Mouse (Mus musculus) liver, embryonic 14.5 days (tissue): ENCODE results near the gene Syn2. TPM values are rescaled to one million over a fixed set of nuclear protein-coding genes. Genes with fewer than 3 reads are reported as not detected.

ENCODE experiments used
- ATAC-seq: fragments of 200-750 bp; cut with Nextera tagmentation; 2 replicates; pipeline ENCODE4 v1.8.0; 2017; ENCODE audit warnings: moderate number of reproducible peaks, mild to moderate bottlenecking, moderate library complexity; ENCODE audit not compliant: insufficient read depth
- DNase-seq, 3 experiments: peaks; one replicate each; pipeline ENCODE4 v3.0.0-alpha.2; 2012 to 2013; ENCODE audit warnings: low read depth in 3 of 3, low spot score in 3 of 3
- H3K27ac ChIP-seq: fragments of 300-500 bp; sonication (generic); 2 replicates; pipeline ENCODE4 v1.5.1; 2014; ENCODE audit warnings: moderate library complexity, mild to moderate bottlenecking, control low read depth, inconsistent platforms
- H3K27me3 ChIP-seq: fragments of 300-500 bp; sonication (generic); 2 replicates; pipeline ENCODE4 v1.6.1; 2014; ENCODE audit warnings: mild to moderate bottlenecking, low read length, moderate library complexity; ENCODE audit not compliant: control insufficient read depth, insufficient read depth
- H3K36me3 ChIP-seq: fragments of 300-500 bp; sonication (generic); replicated peaks from 2 replicates; pipeline ENCODE4 v1.6.1; 2014; ENCODE audit warnings: low read depth; ENCODE audit not compliant: control insufficient read depth, insufficient read depth
- H3K4me1 ChIP-seq, 2 experiments: fragments of 200-500 bp in 1 of 2; fragments of 300-500 bp in 1 of 2; sonication (generic) in 1 of 2; replicated peaks; 2 replicates each; pipeline ENCODE4 v1.6.1; 2012 to 2014; ENCODE audit warnings: antibody characterized with exemption in 1 of 2, inconsistent platforms in 1 of 2, low read length in 1 of 2; ENCODE audit not compliant: control insufficient read depth in 2 of 2, insufficient read depth in 2 of 2
- H3K4me2 ChIP-seq: fragments of 300-500 bp; sonication (generic); 2 replicates; pipeline ENCODE4 v1.6.1; 2014; ENCODE audit warnings: low read depth, mild to moderate bottlenecking, control low read depth, moderate library complexity
- H3K4me3 ChIP-seq, 2 experiments: fragments of 200-500 bp in 1 of 2; fragments of 300-500 bp in 1 of 2; sonication (generic) in 1 of 2; 2 replicates each; pipeline ENCODE4 v1.5.1; 2012 to 2014; ENCODE audit warnings: low read depth in 2 of 2, low read length in 2 of 2, mild to moderate bottlenecking in 2 of 2, control low read depth in 1 of 2, inconsistent platforms in 1 of 2, moderate library complexity in 1 of 2; ENCODE audit not compliant: insufficient read depth in 1 of 2
- H3K9ac ChIP-seq: fragments of 300-500 bp; sonication (generic); replicated peaks from 2 replicates; pipeline ENCODE4 v1.6.1; 2014; ENCODE audit warnings: mild to moderate bottlenecking, control low read depth, moderate library complexity
- H3K9me3 ChIP-seq: fragments of 300-500 bp; sonication (generic); 2 replicates; pipeline ENCODE4 v1.6.1; 2016; ENCODE audit warnings: low read length, mixed read lengths; ENCODE audit not compliant: control insufficient read depth
- CTCF ChIP-seq: IDR thresholded peaks from 2 replicates; pipeline ENCODE4 v1.5.1; 2016; ENCODE audit warnings: antibody characterized with exemption, low read depth, control low read depth
- EP300 ChIP-seq: IDR thresholded peaks from 2 replicates; pipeline ENCODE4 v1.6.1; 2016; ENCODE audit warnings: antibody characterized with exemption, low read depth
- WGBS: fragments of 180-500 bp; shearing (Covaris S2); extraction: QIAGEN DNeasy Blood & Tissue Kit; methylation state at CpG from one replicate; pipeline ENCODE4 v1.1.7; 2014; ENCODE audit not compliant: insufficient replicate concordance; 5-methylcytosine and 5-hydroxymethylcytosine counted together
- polyA plus RNA-seq, 2 experiments: library from polyadenylated mRNA; depleted of rRNA in 1 of 2; stranded (reverse) in 1 of 2; unstranded in 1 of 2; fragments of >200 nt; fragmentation: Nextera tagmentation in 1 of 2; extraction: Ambion mirVana in 1 of 2; gene quantifications; 2 replicates each; pipeline versions ENCODE4 v1.2.1 to v1.2.3; 2012 to 2014

Syn2 gene
- polyA plus RNA-seq, 2 experiments = 0.04 TPM

GRCm38 (mm10) chr6:115126232-115126785 is 8.4 kb upstream of the Syn2 start:
- Histone ChIP-seq H3K9me3 (no peaks in the 10 kb centered on the region), H3K27me3 (no peaks in the 10 kb centered on the region), H3K4me3 (no peak overlapping the region), H3K9ac (no peak overlapping the region), H3K27ac (no peak overlapping the region), H3K4me2 (no peak overlapping the region), H3K36me3 (no peaks in the 10 kb centered on the region), H3K4me1 (no peaks in the 10 kb centered on the region)
- TF ChIP-seq CTCF = no peak
- no peak for TF ChIP-seq EP300
- DNase-seq (no peak), ATAC-seq (no peak)
- WGBS = 31% methylated on average over 2 of the region's 2 CpGs

- TF ChIP-seq EP300 (no peak), CTCF (no peak)
- Histone ChIP-seq H3K9me3 (no peaks in the 10 kb centered on the region), H3K4me3 (no peak overlapping the region), H3K27me3 (no peaks in the 10 kb centered on the region), H3K27ac (no peak overlapping the region), H3K4me2 (no peak overlapping the region), H3K36me3 (no peaks in the 10 kb centered on the region), H3K4me1 (no peaks in the 10 kb centered on the region), H3K9ac (no peak overlapping the region)
- whole genome bisulfite sequencing = 63% methylated on average over 3 of the region's 3 CpGs
- DNase-seq = no peak
- ATAC-seq = no peak
Measured at GRCm38 (mm10) chr6:115126851-115127250, 7.9 kb upstream of the Syn2 start.

GRCm38 (mm10) chr6:115127255-115127824 is 7.4 kb upstream of the Syn2 start:
- Histone ChIP-seq H3K27ac (no peak overlapping the region), H3K27me3 (no peaks in the 10 kb centered on the region), H3K4me3 (no peak overlapping the region), H3K9ac (no peak overlapping the region), H3K4me1 (no peaks in the 10 kb centered on the region), H3K4me2 (no peak overlapping the region), H3K9me3 (no peaks in the 10 kb centered on the region), H3K36me3 (no peaks in the 10 kb centered on the region)
- TF ChIP-seq CTCF (no peak), EP300 (no peak)
- 49% methylated on average over 5 of the region's 5 CpGs for WGBS
- ATAC-seq (no peak), DNase-seq (no peak)

DNA sequence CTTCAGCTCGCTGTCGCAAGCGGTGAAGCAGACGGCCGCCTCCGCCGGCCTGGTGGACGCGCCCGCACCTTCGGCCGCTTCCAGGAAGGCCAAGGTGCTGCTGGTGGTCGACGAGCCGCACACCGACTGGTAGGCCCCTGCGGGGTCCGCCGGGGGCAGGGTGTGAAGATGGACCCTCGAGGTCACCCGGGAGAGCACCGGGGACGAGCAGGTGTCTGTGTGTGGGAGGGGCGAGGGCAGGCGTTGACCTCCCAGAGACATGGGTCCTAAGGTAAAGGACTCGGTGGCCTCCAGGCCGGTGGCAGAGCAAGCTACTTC is 589 bp downstream of the Syn2 start:
- peak overlapping the region; percentile 67 for H3K4me2 ChIP-seq
- peak overlapping the region; percentile 41 to 53; a peak in 3 of 4 replicates for H3K4me3 ChIP-seq
- H3K36me3 ChIP-seq = no peaks in the 10 kb centered on the region
- ATAC-seq = no peak
- H3K9me3 ChIP-seq = no peaks in the 10 kb centered on the region
- no peak overlapping the region for H3K27ac ChIP-seq
- WGBS = 6% methylated on average over 27 of the region's 27 CpGs
- TF ChIP-seq EP300 = no peak
- no peak for TF ChIP-seq CTCF
- no peaks in the 10 kb centered on the region for H3K4me1 ChIP-seq
- H3K27me3 ChIP-seq = peaks cover 26% of the 10 kb centered on the region
- no peak overlapping the region for H3K9ac ChIP-seq
- no peak for DNase-seq

- H3K27ac ChIP-seq = no peak overlapping the region
- no peak overlapping the region for H3K4me3 ChIP-seq
- peaks cover 26% of the 10 kb centered on the region for H3K27me3 ChIP-seq
- no peaks in the 10 kb centered on the region for H3K4me1 ChIP-seq
- DNase-seq (no peak), ATAC-seq (no peak)
- no peak overlapping the region for H3K4me2 ChIP-seq
- 77% methylated on average over 8 of the region's 9 CpGs for WGBS
- H3K9me3 ChIP-seq = no peaks in the 10 kb centered on the region
- TF ChIP-seq EP300 (no peak), CTCF (no peak)
- H3K9ac ChIP-seq = no peak overlapping the region
- no peaks in the 10 kb centered on the region for H3K36me3 ChIP-seq
Measured at GRCm38 (mm10) chr6:115136156-115136555, 1.5 kb downstream of the Syn2 start.
